Mouse (Mus musculus): ENCODE results near the gene Cd177. TPM values are rescaled to one million over a fixed set of nuclear protein-coding genes. Genes with fewer than 3 reads are reported as not detected.

Cd177 gene
- total and polyA plus RNA-seq, 3 experiments = 0.11 TPM; not detected in 2

GRCm38 (mm10) chr7:24771361-24771760 is 11.2 kb upstream of the Cd177 start:
- H3K4me3 ChIP-seq (ENCODE audit: control insufficient read depth in 1 of 2, insufficient read depth in 1 of 2, low read depth in 2 of 2, low read length in 2 of 2) = no peak overlapping the region
- no peaks in the 10 kb centered on the region for H3K9me3 ChIP-seq (replicated peaks; ENCODE audit: insufficient read depth, low read length)
- H3K79me2 ChIP-seq (ENCODE audit: control insufficient read depth, insufficient read depth, low read length, poor library complexity) = no peaks in the 10 kb centered on the region
- no peaks in the 10 kb centered on the region for H3K27me3 ChIP-seq (ENCODE audit: control insufficient read depth in 1 of 2, insufficient read depth in 2 of 2, low read length in 2 of 2)
- no peak overlapping the region for H3K9ac ChIP-seq (ENCODE audit: control insufficient read depth, low read depth, low read length, poor library complexity, severe bottlenecking)
- H3K36me3 ChIP-seq (ENCODE audit: control insufficient read depth in 1 of 2, insufficient read depth in 2 of 2, low read length in 2 of 2) = no peaks in the 10 kb centered on the region
- TF ChIP-seq RCOR1 (IDR thresholded peaks at IDR 0.05; ENCODE audit: low read depth, low read length) (no peak), EP300 (IDR thresholded peaks at IDR 0.05; ENCODE audit: low read depth in 1 of 2, low read length in 2 of 2) (no peak), NELFE (IDR thresholded peaks at IDR 0.05; ENCODE audit: low read depth, low read length) (no peak), CHD2 (IDR thresholded peaks at IDR 0.05; ENCODE audit: low read length) (no peak), KAT2A (conservative IDR thresholded peaks at IDR 0.05; ENCODE audit: low read depth, low read length) (no peak), SIN3A (IDR thresholded peaks at IDR 0.05; ENCODE audit: low read length) (no peak), GABPA (IDR thresholded peaks at IDR 0.05; ENCODE audit: low read depth, low read length) (no peak), UBTF (IDR thresholded peaks at IDR 0.05; ENCODE audit: borderline replicate concordance, insufficient read depth, low read depth, low read length) (no peak), USF1 (IDR thresholded peaks at IDR 0.05; ENCODE audit: low read depth, low read length) (no peak)
- peaks cover 0 to 4% of the 10 kb centered on the region in 2 experiments; a peak in 2 of 4 replicates for H3K4me1 ChIP-seq (ENCODE audit: control insufficient read depth in 1 of 2, insufficient read depth in 2 of 2, low read length in 2 of 2)
- peak; percentile 16 for DNase-seq (ENCODE audit: low read depth, low spot score)
- no peak overlapping the region for H3K27ac ChIP-seq (ENCODE audit: control insufficient read depth, low read depth, low read length)

- Histone ChIP-seq H3K27ac (ENCODE audit: control insufficient read depth, low read depth, low read length) (no peak overlapping the region), H3K9ac (ENCODE audit: control insufficient read depth, low read depth, low read length, poor library complexity, severe bottlenecking) (no peak overlapping the region), H3K4me1 (ENCODE audit: control insufficient read depth in 1 of 2, insufficient read depth in 2 of 2, low read length in 2 of 2) (no peaks in the 10 kb centered on the region), H3K79me2 (ENCODE audit: control insufficient read depth, insufficient read depth, low read length, poor library complexity) (no peaks in the 10 kb centered on the region), H3K4me3 (ENCODE audit: control insufficient read depth in 1 of 2, insufficient read depth in 1 of 2, low read depth in 2 of 2, low read length in 2 of 2) (no peak overlapping the region), H3K9me3 (replicated peaks; ENCODE audit: insufficient read depth, low read length) (no peaks in the 10 kb centered on the region), H3K36me3 (ENCODE audit: control insufficient read depth in 1 of 2, insufficient read depth in 2 of 2, low read length in 2 of 2) (no peaks in the 10 kb centered on the region), H3K27me3 (ENCODE audit: control insufficient read depth in 1 of 2, insufficient read depth in 2 of 2, low read length in 2 of 2) (peaks cover 0 to 2% of the 10 kb centered on the region in 2 experiments; a peak in 1 of 4 replicates)
- TF ChIP-seq ZC3H11A (IDR thresholded peaks at IDR 0.05; ENCODE audit: low read depth, low read length) (no peak), POLR2A (IDR thresholded peaks at IDR 0.05; ENCODE audit: control insufficient read depth in 1 of 2, insufficient read depth in 1 of 2, low read depth in 1 of 2, low read length in 2 of 2, poor library complexity in 1 of 2) (no peak), SIN3A (IDR thresholded peaks at IDR 0.05; ENCODE audit: low read length) (no peak), GABPA (IDR thresholded peaks at IDR 0.05; ENCODE audit: low read depth, low read length) (no peak), MAFK (IDR thresholded peaks at IDR 0.05; ENCODE audit: borderline replicate concordance, low read depth, low read length) (no peak), ELF1 (IDR thresholded peaks at IDR 0.05; ENCODE audit: low read depth, low read length) (no peak), CHD2 (IDR thresholded peaks at IDR 0.05; ENCODE audit: low read length) (no peak), E2F4 (IDR thresholded peaks at IDR 0.05; ENCODE audit: borderline replicate concordance, low read depth, low read length) (no peak)
- DNase-seq (ENCODE audit: low read depth, low spot score) = no peak
These were observed 2.5 kb upstream of the Cd177 start for GRCm38 (mm10) chr7:24762574-24762973.

GRCm38 (mm10) chr7:24761161-24761560 is 1.1 kb upstream of the Cd177 start:
- Histone ChIP-seq H3K27ac (ENCODE audit: control insufficient read depth, low read depth, low read length) (no peak overlapping the region), H3K79me2 (ENCODE audit: control insufficient read depth, insufficient read depth, low read length, poor library complexity) (no peaks in the 10 kb centered on the region), H3K4me1 (ENCODE audit: control insufficient read depth in 1 of 2, insufficient read depth in 2 of 2, low read length in 2 of 2) (no peaks in the 10 kb centered on the region), H3K9me3 (replicated peaks; ENCODE audit: insufficient read depth, low read length) (no peaks in the 10 kb centered on the region), H3K27me3 (ENCODE audit: control insufficient read depth in 1 of 2, insufficient read depth in 2 of 2, low read length in 2 of 2) (peaks cover 0 to 4% of the 10 kb centered on the region in 2 experiments; a peak in 1 of 4 replicates), H3K9ac (ENCODE audit: control insufficient read depth, low read depth, low read length, poor library complexity, severe bottlenecking) (no peak overlapping the region), H3K36me3 (ENCODE audit: control insufficient read depth in 1 of 2, insufficient read depth in 2 of 2, low read length in 2 of 2) (no peaks in the 10 kb centered on the region), H3K4me3 (ENCODE audit: control insufficient read depth in 1 of 2, insufficient read depth in 1 of 2, low read depth in 2 of 2, low read length in 2 of 2) (no peak overlapping the region)
- no peak for DNase-seq (ENCODE audit: low read depth, low spot score)
- TF ChIP-seq MYB (IDR thresholded peaks at IDR 0.05; ENCODE audit: low read depth, low read length) (no peak), CHD1 (IDR thresholded peaks at IDR 0.05; ENCODE audit: low read depth, low read length) (no peak), E2F4 (IDR thresholded peaks at IDR 0.05; ENCODE audit: borderline replicate concordance, low read depth, low read length) (no peak), CHD2 (IDR thresholded peaks at IDR 0.05; ENCODE audit: low read length) (no peak), HCFC1 (IDR thresholded peaks at IDR 0.05; ENCODE audit: low read depth, low read length) (no peak), ZC3H11A (IDR thresholded peaks at IDR 0.05; ENCODE audit: low read depth, low read length) (no peak), TAL1 (IDR thresholded peaks at IDR 0.05; ENCODE audit: low read length) (no peak), MEF2A (IDR thresholded peaks at IDR 0.05; ENCODE audit: extremely low read depth, insufficient replicate concordance, low read depth, low read length, poor library complexity, severe bottlenecking) (no peak), USF2 (IDR thresholded peaks at IDR 0.05; ENCODE audit: borderline replicate concordance in 1 of 2, insufficient read depth in 1 of 2, low read depth in 1 of 2, low read length in 2 of 2) (no peak), SIN3A (IDR thresholded peaks at IDR 0.05; ENCODE audit: low read length) (no peak), ZKSCAN1 (IDR thresholded peaks at IDR 0.05; ENCODE audit: low read depth, low read length) (no peak), RAD21 (IDR thresholded peaks at IDR 0.05; ENCODE audit: low read depth, low read length) (no peak), NRF1 (IDR thresholded peaks at IDR 0.05; ENCODE audit: insufficient read depth, low read depth, low read length, poor library complexity, severe bottlenecking) (no peak), GABPA (IDR thresholded peaks at IDR 0.05; ENCODE audit: low read depth, low read length) (no peak), SMC3 (IDR thresholded peaks at IDR 0.05; ENCODE audit: low read depth, low read length) (no peak), UBTF (IDR thresholded peaks at IDR 0.05; ENCODE audit: borderline replicate concordance, insufficient read depth, low read depth, low read length) (no peak), ELF1 (IDR thresholded peaks at IDR 0.05; ENCODE audit: low read depth, low read length) (no peak)
